Mouse (Mus musculus) right cerebral cortex, postnatal 14 days (tissue): Measurements from ENCODE around the gene Fam120a.

Experiments
- DNase-seq: peaks from one replicate; pipeline ENCODE4 v3.0.0; 2022

Fam120a gene

GRCm38 (mm10) chr13:48965559-48966525 lies 2.0 kb downstream of the Fam120a start:
- DNase-seq, result peak; percentile 49

GRCm38 (mm10) chr13:48964850-48965249 lies 3.0 kb downstream of the Fam120a start:
- DNase-seq, result no peak

- no peak for DNase-seq
Measured at GRCm38 (mm10) chr13:48963111-48963510, 4.7 kb downstream of the Fam120a start.

GRCm38 (mm10) chr13:48962519-48962918 lies 5.3 kb downstream of the Fam120a start:
- DNase-seq, result no peak

- DNase-seq, result no peak
Measured at GRCm38 (mm10) chr13:48958608-48959007, 9.2 kb downstream of the Fam120a start.

- no peak for DNase-seq
Measured at GRCm38 (mm10) chr13:48954825-48955224, 13.0 kb downstream of the Fam120a start.

- no peak for DNase-seq
Measured at GRCm38 (mm10) chr13:48950600-48951241, 17.1 kb downstream of the Fam120a start.

- no peak for DNase-seq
Measured at GRCm38 (mm10) chr13:48948951-48949350, 18.9 kb downstream of the Fam120a start.

GRCm38 (mm10) chr13:48944571-48944970 lies 23.2 kb downstream of the Fam120a start:
- DNase-seq, result no peak

GRCm38 (mm10) chr13:48942471-48942870 lies 25.3 kb downstream of the Fam120a start:
- no peak for DNase-seq

- DNase-seq, result no peak
Measured at GRCm38 (mm10) chr13:48941773-48942172, 26.0 kb downstream of the Fam120a start.

GRCm38 (mm10) chr13:48934597-48934996 lies 33.2 kb downstream of the Fam120a start:
- DNase-seq, result no peak

GRCm38 (mm10) chr13:48932692-48933091 lies 35.1 kb downstream of the Fam120a start:
- DNase-seq, result no peak

- DNase-seq, result no peak
Measured at GRCm38 (mm10) chr13:48931687-48932086, 36.1 kb downstream of the Fam120a start.

GRCm38 (mm10) chr13:48931232-48931631 lies 36.6 kb downstream of the Fam120a start:
- DNase-seq, result no peak

- no peak for DNase-seq
Measured at GRCm38 (mm10) chr13:48929535-48930110, 38.2 kb downstream of the Fam120a start.

GRCm38 (mm10) chr13:48927609-48928008 lies 40.2 kb downstream of the Fam120a start:
- no peak for DNase-seq

GRCm38 (mm10) chr13:48922712-48923111 lies 45.1 kb downstream of the Fam120a start:
- no peak for DNase-seq

- no peak for DNase-seq
Measured at GRCm38 (mm10) chr13:48921256-48921655, 46.6 kb downstream of the Fam120a start.

- DNase-seq, result peak; percentile 21
Measured at GRCm38 (mm10) chr13:48919756-48920415, 47.9 kb downstream of the Fam120a start.

- DNase-seq, result no peak
Measured at GRCm38 (mm10) chr13:48917113-48917599, 50.7 kb downstream of the Fam120a start.

GRCm38 (mm10) chr13:48913680-48914079 lies 54.1 kb downstream of the Fam120a start:
- DNase-seq, result no peak

GRCm38 (mm10) chr13:48913141-48913540 lies 54.7 kb downstream of the Fam120a start:
- no peak for DNase-seq
